Mouse (Mus musculus): Measurements from ENCODE around the gene Krt10. TPM values are rescaled to one million over a fixed set of nuclear protein-coding genes. Genes with fewer than 3 reads are reported as not detected.

Gene Krt10
- polyA plus RNA-seq (2015; fragmentation: Nextera tagmentation; extraction: Ambion mirVana) = 6.3 and 7.0 TPM in 2 replicates

DNA sequence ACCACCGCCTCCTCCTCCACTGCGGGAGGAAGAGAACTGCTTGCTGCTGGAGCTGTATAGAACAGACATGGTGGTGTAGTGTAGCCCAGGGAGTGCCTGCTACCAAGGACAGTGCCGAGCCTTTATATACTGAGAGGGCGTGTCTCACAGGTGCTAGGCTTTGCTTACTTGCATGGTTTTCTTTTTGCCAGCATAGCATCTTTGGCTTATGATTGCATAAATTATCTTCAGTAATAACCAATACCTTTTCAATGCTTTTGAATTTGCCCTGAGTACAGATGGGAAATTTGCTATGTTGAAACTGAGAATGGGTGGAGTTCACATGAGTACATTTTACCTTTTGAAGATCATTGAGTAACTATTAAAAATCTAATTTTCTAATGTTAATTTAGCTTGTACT lies at the start of gene Krt10:
Gene Krt10 (minus strand): TSS at position 101 of the 400 bp plus-strand sequence.
- H3K9me3 ChIP-seq (ENCODE audit: low read length) = no peaks in the 10 kb centered on the region
- H3K36me3 ChIP-seq (replicated peaks; ENCODE audit: insufficient read depth, low read length) = no peaks in the 10 kb centered on the region
- ATAC-seq (no peak), DNase-seq (no peak)
- no peak within 1 kb of the TSS for H3K27ac ChIP-seq (ENCODE audit: low read depth)
- H3K9ac ChIP-seq (replicated peaks) = no peak within 1 kb of the TSS
- no peak within 1 kb of the TSS for H3K4me2 ChIP-seq (ENCODE audit: low read depth, low read length)
- no peaks in the 10 kb centered on the region for H3K4me1 ChIP-seq (ENCODE audit: insufficient read depth)
- WGBS (ENCODE audit: insufficient replicate concordance) = 77% methylated on average over 4 of the region's 4 CpGs
- no peak within 1 kb of the TSS for H3K4me3 ChIP-seq (ENCODE audit: low read depth, low read length)
- H3K27me3 ChIP-seq (ENCODE audit: insufficient read depth, low read length) = 0 out of 2 replicates have a peak, but pooled peaks cover 4% of the 10 kb centered on the region
- TF ChIP-seq CTCF (IDR thresholded peaks at IDR 0.05; ENCODE audit: low read depth) (no peak), EP300 (IDR thresholded peaks at IDR 0.05; ENCODE audit: low read depth) (no peak)

- peak; percentile 31 for DNase-seq
- TF ChIP-seq EP300 (IDR thresholded peaks at IDR 0.05; ENCODE audit: low read depth) (no peak), CTCF (IDR thresholded peaks at IDR 0.05; ENCODE audit: low read depth) (no peak)
- peak within 1 kb of the TSS; percentile 42 for H3K4me3 ChIP-seq (ENCODE audit: low read depth, low read length)
- H3K27ac ChIP-seq (ENCODE audit: low read depth) = peak within 1 kb of the TSS; percentile 44; the same call in 1 of the 2 replicates
- no peaks in the 10 kb centered on the region for H3K9me3 ChIP-seq (ENCODE audit: low read length)
- peak within 1 kb of the TSS; percentile 54 for H3K9ac ChIP-seq (replicated peaks)
- H3K27me3 ChIP-seq (ENCODE audit: insufficient read depth, low read length) = no peaks in the 10 kb centered on the region
- WGBS (ENCODE audit: insufficient replicate concordance) = 42% methylated on average over 10 of the region's 10 CpGs
- H3K4me2 ChIP-seq (ENCODE audit: low read depth, low read length) = peak within 1 kb of the TSS; percentile 65
- peak; percentile 76; the same call in 1 of the 2 replicates for ATAC-seq
- no peaks in the 10 kb centered on the region for H3K36me3 ChIP-seq (replicated peaks; ENCODE audit: insufficient read depth, low read length)
- H3K4me1 ChIP-seq (ENCODE audit: insufficient read depth) = peaks cover 3% of the 10 kb centered on the region; the same call in 1 of the 2 replicates
Observed at GRCm38 (mm10) chr11:99437972-99438371, 48.8 kb upstream of the Krt10 start, which contains the start of gene Krt20. Krt20 (minus strand) TSS chr11:99438150.

DNA sequence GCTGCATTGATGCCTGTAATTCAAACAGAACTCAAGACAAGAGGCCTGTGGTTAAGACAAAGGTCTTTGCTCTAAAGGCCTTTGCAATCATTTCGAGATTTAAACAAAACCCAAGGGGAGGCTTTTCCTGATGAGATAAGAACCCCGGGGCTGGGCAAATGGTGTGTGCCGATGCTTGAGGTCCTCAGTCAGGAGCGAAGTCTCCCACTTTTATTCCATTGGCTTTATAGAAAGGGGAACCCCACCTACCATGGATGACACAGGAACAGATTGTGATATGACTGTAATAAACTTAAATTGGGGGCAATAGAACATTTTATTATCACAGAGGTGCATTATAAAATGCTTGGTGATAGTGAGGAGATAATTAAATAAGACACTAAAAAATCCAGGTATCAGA lies 47.5 kb upstream of the Krt10 start:
- Histone ChIP-seq H3K36me3 (replicated peaks; ENCODE audit: insufficient read depth, low read length) (no peaks in the 10 kb centered on the region), H3K4me3 (ENCODE audit: low read depth, low read length) (no peak overlapping the region), H3K4me1 (ENCODE audit: insufficient read depth) (peaks cover 3% of the 10 kb centered on the region; the same call in 1 of the 2 replicates), H3K4me2 (ENCODE audit: low read depth, low read length) (peak overlapping the region; percentile 38), H3K9me3 (ENCODE audit: low read length) (no peaks in the 10 kb centered on the region), H3K27me3 (ENCODE audit: insufficient read depth, low read length) (no peaks in the 10 kb centered on the region), H3K9ac (replicated peaks) (no peak overlapping the region), H3K27ac (ENCODE audit: low read depth) (no peak overlapping the region)
- DNase-seq (no peak), ATAC-seq (no peak)
- TF ChIP-seq EP300 (IDR thresholded peaks at IDR 0.05; ENCODE audit: low read depth) = no peak
- no peak for TF ChIP-seq CTCF (IDR thresholded peaks at IDR 0.05; ENCODE audit: low read depth)
- WGBS (ENCODE audit: insufficient replicate concordance) = 52% methylated on average over 4 of the region's 4 CpGs

DNA sequence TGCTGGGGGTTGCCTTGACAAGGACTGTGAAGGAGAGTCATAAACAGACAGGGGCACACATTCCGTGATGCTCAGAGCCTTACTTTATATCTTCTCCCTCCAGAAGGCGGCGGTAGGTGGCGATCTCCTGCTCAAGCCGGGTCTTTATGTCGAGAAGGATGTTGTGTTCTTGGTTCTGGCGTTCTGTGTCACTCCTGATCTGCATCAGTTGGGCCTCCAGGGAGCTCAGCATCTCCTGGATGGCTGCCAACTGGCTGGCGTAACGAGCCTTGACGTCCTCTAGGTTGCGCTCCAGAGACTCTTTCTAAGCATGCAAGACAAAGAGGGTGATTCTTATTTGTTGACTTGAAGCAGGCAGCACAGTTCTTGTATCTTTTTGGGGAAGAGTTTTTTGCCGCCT lies 41.5 kb upstream of the Krt10 start:
- no peaks in the 10 kb centered on the region for H3K4me1 ChIP-seq (ENCODE audit: insufficient read depth)
- peak; percentile 38 for DNase-seq
- H3K9ac ChIP-seq (replicated peaks) = no peak overlapping the region
- 55% methylated on average over 12 of the region's 12 CpGs for WGBS (ENCODE audit: insufficient replicate concordance)
- no peak for ATAC-seq
- H3K4me2 ChIP-seq (ENCODE audit: low read depth, low read length) = no peak overlapping the region
- no peaks in the 10 kb centered on the region for H3K27me3 ChIP-seq (ENCODE audit: insufficient read depth, low read length)
- no peaks in the 10 kb centered on the region for H3K9me3 ChIP-seq (ENCODE audit: low read length)
- H3K36me3 ChIP-seq (replicated peaks; ENCODE audit: insufficient read depth, low read length) = no peaks in the 10 kb centered on the region
- no peak overlapping the region for H3K4me3 ChIP-seq (ENCODE audit: low read depth, low read length)
- H3K27ac ChIP-seq (ENCODE audit: low read depth) = no peak overlapping the region
- peak; percentile 30 for TF ChIP-seq CTCF (IDR thresholded peaks at IDR 0.05; ENCODE audit: low read depth)
- no peak for TF ChIP-seq EP300 (IDR thresholded peaks at IDR 0.05; ENCODE audit: low read depth)

DNA sequence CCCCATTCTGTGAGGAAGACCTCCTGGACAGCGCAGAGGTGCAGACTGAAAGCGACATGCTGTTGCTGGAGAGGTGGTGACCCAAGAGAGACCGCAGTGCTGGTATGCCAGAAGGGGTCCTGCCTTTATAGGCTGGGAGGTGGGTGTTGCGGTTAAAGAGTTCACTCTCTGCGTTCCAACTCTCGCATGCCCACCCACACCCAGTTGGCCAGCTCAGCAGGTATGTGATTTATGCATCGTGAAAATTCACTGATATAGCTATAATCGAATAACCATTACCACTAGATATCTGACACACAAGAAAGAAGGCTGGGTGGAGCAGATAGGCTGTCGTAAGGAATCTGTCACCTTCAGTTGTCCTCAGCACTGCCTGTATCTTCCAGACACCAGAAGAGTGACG lies 33.0 kb upstream of the Krt10 start, which contains the start of gene Krt12:
Gene Krt12 (minus strand): TSS at position 101 of the 400 bp plus-strand sequence.
- no peaks in the 10 kb centered on the region for H3K27me3 ChIP-seq (ENCODE audit: insufficient read depth, low read length)
- no peak within 1 kb of the TSS for H3K9ac ChIP-seq (replicated peaks)
- no peak for TF ChIP-seq CTCF (IDR thresholded peaks at IDR 0.05; ENCODE audit: low read depth)
- no peak for TF ChIP-seq EP300 (IDR thresholded peaks at IDR 0.05; ENCODE audit: low read depth)
- 81% methylated on average over 10 of the region's 10 CpGs for WGBS (ENCODE audit: insufficient replicate concordance)
- H3K27ac ChIP-seq (ENCODE audit: low read depth) = no peak within 1 kb of the TSS
- no peak within 1 kb of the TSS for H3K4me3 ChIP-seq (ENCODE audit: low read depth, low read length)
- no peaks in the 10 kb centered on the region for H3K4me1 ChIP-seq (ENCODE audit: insufficient read depth)
- H3K9me3 ChIP-seq (ENCODE audit: low read length) = no peaks in the 10 kb centered on the region
- DNase-seq = no peak
- H3K4me2 ChIP-seq (ENCODE audit: low read depth, low read length) = no peak within 1 kb of the TSS
- ATAC-seq = no peak
- H3K36me3 ChIP-seq (replicated peaks; ENCODE audit: insufficient read depth, low read length) = no peaks in the 10 kb centered on the region

GRCm38 (mm10) chr11:99420586-99420985 lies 31.4 kb upstream of the Krt10 start:
- Histone ChIP-seq H3K9me3 (ENCODE audit: low read length) (no peaks in the 10 kb centered on the region), H3K27ac (ENCODE audit: low read depth) (no peak overlapping the region), H3K4me1 (ENCODE audit: insufficient read depth) (no peaks in the 10 kb centered on the region), H3K4me2 (ENCODE audit: low read depth, low read length) (no peak overlapping the region), H3K36me3 (replicated peaks; ENCODE audit: insufficient read depth, low read length) (no peaks in the 10 kb centered on the region), H3K9ac (replicated peaks) (no peak overlapping the region), H3K4me3 (ENCODE audit: low read depth, low read length) (no peak overlapping the region), H3K27me3 (ENCODE audit: insufficient read depth, low read length) (no peaks in the 10 kb centered on the region)
- no peak for ATAC-seq
- 35% methylated on average over 10 of the region's 10 CpGs for WGBS (ENCODE audit: insufficient replicate concordance)
- TF ChIP-seq EP300 (IDR thresholded peaks at IDR 0.05; ENCODE audit: low read depth) (no peak), CTCF (IDR thresholded peaks at IDR 0.05; ENCODE audit: low read depth) (no peak)
- DNase-seq = no peak

Measured in liver, postnatal 0 days (tissue).